Mouse (Mus musculus): ENCODE data around the gene Defb42. TPM values are rescaled to one million over a fixed set of nuclear protein-coding genes. Genes with fewer than 3 reads are reported as not detected.

Gene Defb42
- polyA plus RNA-seq, 1 experiment: not detected

- no peak for DNase-seq (ENCODE audit: low read depth)
These were observed 15.4 kb downstream of the Defb42 start for GRCm38 (mm10) chr14:63062184-63062583.

DNA sequence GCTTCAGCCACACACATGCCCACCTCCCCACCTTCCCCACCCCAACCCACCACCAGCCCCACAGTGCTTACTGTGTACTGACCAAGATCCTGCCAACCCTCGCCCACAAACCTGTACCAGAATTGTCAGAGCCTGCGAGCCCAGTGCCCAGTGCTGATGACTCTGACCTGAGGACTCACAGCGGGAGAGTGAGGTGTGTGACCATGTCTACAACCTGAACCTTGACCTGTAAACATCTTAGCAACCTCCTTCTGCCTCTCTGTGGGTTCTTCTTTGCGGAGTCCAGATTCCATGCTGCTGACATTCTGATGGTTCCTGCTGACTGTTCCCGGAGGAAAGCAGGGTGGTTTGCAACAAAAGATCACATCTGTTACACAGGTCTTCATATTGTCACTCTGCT is 18.6 kb downstream of the Defb42 start:
- DNase-seq (ENCODE audit: low read depth): no peak
- TF ChIP-seq CTCF (IDR thresholded peaks at IDR 0.05; ENCODE audit: borderline replicate concordance, extremely low read depth, insufficient read depth, insufficient read length): no peak
- TF ChIP-seq POLR2A (IDR thresholded peaks at IDR 0.05; ENCODE audit: borderline replicate concordance, extremely low read depth, insufficient read depth, insufficient read length, poor library complexity, severe bottlenecking): no peak

More at GRCm38 (mm10) chr14:63062184-63062583, 15.4 kb downstream of the Defb42 start:
- TF ChIP-seq CTCF (IDR thresholded peaks at IDR 0.05; ENCODE audit: borderline replicate concordance, extremely low read depth, insufficient read depth, insufficient read length) (no peak), POLR2A (IDR thresholded peaks at IDR 0.05; ENCODE audit: borderline replicate concordance, extremely low read depth, insufficient read depth, insufficient read length, poor library complexity, severe bottlenecking) (no peak)

GRCm38 (mm10) chr14:63066630-63067310 is 20.0 kb downstream of the Defb42 start:
- DNase-seq (ENCODE audit: low read depth): peak; percentile 83

DNA sequence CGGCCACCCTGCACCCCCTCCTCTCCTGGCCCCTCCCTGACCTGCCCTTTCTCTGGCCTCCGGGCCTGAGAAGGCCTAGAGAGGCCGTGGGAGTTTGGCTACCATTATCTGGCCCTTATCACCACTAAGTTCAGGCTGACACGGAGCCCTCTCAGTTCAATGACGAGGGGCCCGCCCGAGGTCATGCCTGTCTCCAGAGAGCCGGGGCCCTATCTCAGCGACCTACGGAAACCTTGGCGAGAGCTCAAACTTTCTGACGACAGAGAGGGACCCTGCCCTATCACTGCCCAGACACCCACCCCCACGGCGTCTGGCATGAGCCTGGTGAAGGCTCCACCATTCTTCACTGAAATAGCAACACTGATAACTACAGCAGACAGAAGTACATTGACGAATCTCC is 20.9 kb downstream of the Defb42 start:
- TF ChIP-seq POLR2A (IDR thresholded peaks at IDR 0.05; ENCODE audit: borderline replicate concordance, extremely low read depth, insufficient read depth, insufficient read length, poor library complexity, severe bottlenecking) (no peak), CTCF (IDR thresholded peaks at IDR 0.05; ENCODE audit: borderline replicate concordance, extremely low read depth, insufficient read depth, insufficient read length) (no peak)
- no peak for DNase-seq (ENCODE audit: low read depth)

More at GRCm38 (mm10) chr14:63066630-63067310, 20.0 kb downstream of the Defb42 start:
- TF ChIP-seq POLR2A (IDR thresholded peaks at IDR 0.05; ENCODE audit: borderline replicate concordance, extremely low read depth, insufficient read depth, insufficient read length, poor library complexity, severe bottlenecking): no peak
- peak; percentile 76; the same call in 1 of the 2 replicates for TF ChIP-seq CTCF (IDR thresholded peaks at IDR 0.05; ENCODE audit: borderline replicate concordance, extremely low read depth, insufficient read depth, insufficient read length)

Other genes with a start within 250 kb of the Defb42 start
- gene Wdfy2, start 209.3 kb upstream of the Defb42 start, polyA plus RNA-seq (2012; rRNA removed): 11.4 and 15.4 TPM in 2 replicates
- gene Defb48, start 62.5 kb upstream of the Defb42 start, polyA plus RNA-seq (2012; rRNA removed): not detected in 2 replicates
- not detected in 2 replicates for gene Defb47, start 48.9 kb upstream of the Defb42 start, polyA plus RNA-seq (2012; rRNA removed)
- gene Defb43, start 35.2 kb upstream of the Defb42 start, polyA plus RNA-seq (2012; rRNA removed): not detected in 2 replicates
- gene Defb30, start 3.0 kb downstream of the Defb42 start, polyA plus RNA-seq (2012; rRNA removed): not detected in 2 replicates